Mouse (Mus musculus): ENCODE data around the gene Sec61b.
A peak's percentile ranks its signal among the peaks of the same experiment; 100 is the strongest.

Sec61b gene

GRCm38 (mm10) chr4:47473968-47474729 lies at the start of gene Sec61b, which contains the start of gene Alg2:
Sec61b (plus strand) TSS chr4:47474658.
Alg2 (minus strand) TSS chr4:47474333.
- DNase-seq = peak; percentile 100

DNA sequence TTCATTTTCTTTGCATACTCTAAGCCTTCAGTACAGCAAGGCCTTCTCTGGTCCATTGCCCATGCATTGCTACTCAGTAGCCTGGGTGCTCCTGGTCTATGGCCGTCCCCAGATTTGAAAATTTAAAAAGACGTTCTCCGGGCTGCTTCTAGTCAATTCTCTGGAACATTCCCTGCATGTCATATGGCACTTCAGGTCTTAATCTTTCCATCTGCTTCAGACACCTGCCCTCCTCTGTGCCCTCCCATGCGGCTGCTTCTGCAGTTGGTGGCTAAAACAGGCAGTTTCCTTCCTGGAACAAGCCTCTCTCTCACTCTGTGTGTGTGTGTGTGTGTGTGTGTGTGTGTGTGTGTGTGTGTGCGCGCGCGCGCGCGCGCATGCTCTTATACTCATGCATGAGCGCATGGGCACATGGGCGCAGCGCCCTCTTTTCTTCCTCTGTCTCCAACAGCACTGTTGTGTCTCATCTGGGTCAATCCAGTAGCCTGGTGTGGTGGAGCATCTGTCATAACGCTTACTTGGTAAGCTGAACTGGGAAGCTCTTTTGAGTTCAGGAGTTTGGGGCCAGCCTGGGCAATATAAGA lies 49.1 kb upstream of the Sec61b start:
- no peak for DNase-seq

DNA sequence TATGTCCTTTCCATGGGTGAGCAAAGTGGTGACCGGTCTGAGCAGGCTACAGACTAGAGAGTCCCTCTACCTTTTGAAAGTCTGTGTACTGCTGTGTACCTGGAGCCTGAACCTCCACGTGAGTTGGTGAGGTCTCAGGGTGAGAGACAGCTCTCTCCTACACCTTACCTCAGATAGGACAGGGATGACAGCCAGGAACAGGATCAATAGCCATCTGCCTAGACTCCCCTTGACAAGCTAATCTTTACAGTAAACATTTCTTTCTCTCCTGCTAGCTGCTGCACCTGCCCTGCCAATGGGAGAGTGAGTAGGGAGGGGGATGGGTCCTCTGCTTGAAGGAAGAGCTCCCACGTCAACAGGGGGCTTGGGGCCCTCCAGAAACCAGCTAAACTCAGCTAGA lies 46.9 kb upstream of the Sec61b start:
- no peak for DNase-seq

DNA sequence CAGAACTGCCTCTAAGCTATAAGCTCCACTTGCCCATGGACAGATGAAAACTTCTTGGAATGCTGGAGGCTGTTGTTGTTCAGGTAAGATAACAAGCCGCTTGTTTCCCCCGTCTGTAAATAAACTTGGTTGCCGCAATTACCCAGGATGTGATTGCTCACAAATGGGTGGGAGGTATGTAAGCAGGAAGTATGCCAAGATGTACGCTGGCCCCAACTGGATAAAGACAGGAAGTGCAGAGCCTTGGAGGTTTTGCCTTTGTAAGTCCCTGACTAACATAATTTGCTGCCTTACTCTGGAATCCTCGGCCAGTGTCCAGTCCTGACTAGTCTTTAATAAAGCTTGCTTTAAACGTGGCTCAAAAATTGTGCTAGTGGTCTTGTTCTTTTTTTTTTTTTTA lies 43.9 kb upstream of the Sec61b start:
- no peak for DNase-seq

- no peak for DNase-seq
Measured at GRCm38 (mm10) chr4:47431081-47431480, 43.4 kb upstream of the Sec61b start.

DNA sequence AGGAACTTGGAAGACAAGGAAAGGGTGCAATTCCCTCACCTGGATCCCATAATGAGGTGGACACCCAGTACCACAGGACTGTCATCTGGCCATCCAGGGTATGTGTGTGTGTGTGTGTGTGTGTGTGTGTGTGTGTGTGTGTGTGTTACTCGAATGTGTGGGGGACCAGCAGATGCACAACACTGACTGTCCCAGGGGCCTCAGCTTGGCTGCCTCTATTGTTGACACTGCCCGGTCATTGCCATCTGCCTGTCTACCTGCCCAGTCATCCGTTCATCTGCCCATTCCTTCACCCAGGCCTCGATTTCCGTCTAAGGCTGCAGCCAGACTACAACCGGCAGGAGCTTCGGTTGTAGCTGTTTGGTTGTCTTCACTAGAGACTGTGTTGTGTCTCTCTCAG lies 41.7 kb upstream of the Sec61b start:
- no peak for DNase-seq

- DNase-seq = no peak
Measured at GRCm38 (mm10) chr4:47435131-47435530, 39.3 kb upstream of the Sec61b start.

GRCm38 (mm10) chr4:47435566-47436360 lies 38.7 kb upstream of the Sec61b start:
- no peak for DNase-seq

DNA sequence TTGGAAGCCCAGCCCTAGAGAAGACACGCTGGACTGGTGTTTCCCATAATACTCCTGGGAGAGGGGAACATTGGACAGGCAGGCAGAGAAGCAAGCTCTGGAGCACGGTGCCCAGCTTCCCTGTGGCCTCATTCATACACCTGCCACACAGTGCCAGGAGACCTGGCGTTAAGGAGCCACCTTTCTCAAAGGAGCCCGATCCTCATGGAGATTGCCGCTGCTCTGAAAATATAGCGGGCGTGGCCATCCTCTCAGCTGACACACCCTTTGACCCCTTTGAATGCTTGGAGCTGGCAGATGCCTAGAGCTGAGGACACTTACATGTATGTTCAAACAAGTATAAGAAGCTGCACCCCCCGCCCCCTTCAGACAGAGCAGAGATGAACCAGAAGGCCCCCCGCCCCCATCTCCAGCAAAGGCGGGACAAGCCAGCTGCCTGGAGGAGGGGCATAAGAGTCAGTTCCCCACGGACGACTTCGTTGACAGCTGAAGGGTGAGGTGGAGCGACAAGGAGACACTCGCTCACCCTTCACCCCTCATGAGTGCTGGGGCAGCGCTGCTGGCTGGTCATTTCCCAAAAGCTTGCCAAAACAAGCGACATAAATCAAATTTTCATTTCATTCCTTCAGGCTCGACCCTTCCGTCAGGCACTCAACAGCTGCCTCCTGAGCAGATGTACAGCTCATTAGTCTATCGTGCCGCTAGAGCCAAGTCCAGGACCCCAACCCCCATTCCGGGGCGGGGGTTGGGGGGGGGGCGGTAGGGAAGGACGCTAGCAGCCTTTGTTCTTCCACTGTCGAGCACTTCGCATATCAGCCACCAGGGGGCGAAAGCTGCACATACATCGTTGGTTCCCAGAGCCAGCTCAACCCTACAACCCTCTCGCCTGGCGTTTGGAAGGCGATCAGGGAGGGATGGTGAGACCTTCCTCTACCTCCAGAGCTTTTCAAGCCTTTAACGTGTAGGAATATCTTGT lies 36.8 kb upstream of the Sec61b start:
- DNase-seq = peak; percentile 92

DNA sequence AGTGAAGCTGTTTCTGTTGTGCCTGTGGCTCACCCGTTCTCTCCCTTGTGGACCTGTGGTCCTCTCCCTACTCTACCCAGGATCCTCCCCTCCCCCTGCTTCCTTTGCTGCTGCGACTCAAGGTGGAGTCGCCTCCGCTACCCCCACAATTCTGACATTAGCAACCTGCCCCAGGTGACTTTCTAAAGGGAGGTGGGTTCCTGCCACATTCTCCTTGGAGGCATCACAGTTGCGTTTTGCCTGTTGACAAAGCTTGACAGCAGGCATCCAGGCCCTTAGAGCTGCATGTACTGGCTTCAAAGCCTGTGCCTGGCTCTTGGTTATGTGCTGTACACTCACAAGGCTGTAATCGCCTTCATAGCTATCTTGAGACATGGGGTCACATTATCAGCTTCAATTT lies 35.5 kb upstream of the Sec61b start:
- no peak for DNase-seq

DNA sequence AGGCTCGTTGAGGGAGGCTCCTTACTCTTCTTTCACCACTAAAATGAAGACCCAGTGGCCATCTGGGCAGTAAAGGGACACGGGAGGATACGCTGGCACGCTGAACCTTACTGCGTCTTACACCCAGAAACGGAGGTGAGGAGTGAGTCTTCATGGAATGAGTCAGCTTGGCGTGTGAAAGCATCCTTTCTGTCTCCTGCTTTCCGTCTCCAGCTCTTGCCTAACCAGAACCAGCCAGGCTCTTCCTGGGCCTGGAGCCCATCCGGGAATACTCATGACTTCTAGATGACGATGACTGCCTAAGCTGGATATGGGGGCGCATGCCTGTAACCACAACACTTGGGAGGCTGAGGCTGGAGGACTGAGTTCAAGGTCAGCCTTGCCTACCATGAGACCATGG lies 33.5 kb upstream of the Sec61b start:
- DNase-seq = no peak

- DNase-seq = no peak
Measured at GRCm38 (mm10) chr4:47448526-47448925, 25.9 kb upstream of the Sec61b start.

- no peak for DNase-seq
Measured at GRCm38 (mm10) chr4:47449116-47449515, 25.3 kb upstream of the Sec61b start.

GRCm38 (mm10) chr4:47449586-47450522 lies 24.6 kb upstream of the Sec61b start:
- no peak for DNase-seq

- no peak for DNase-seq
Measured at GRCm38 (mm10) chr4:47467196-47467595, 7.3 kb upstream of the Sec61b start.

GRCm38 (mm10) chr4:47473586-47473967 lies 881 bp upstream of the Sec61b start:
- peak; percentile 16 for DNase-seq

DNA sequence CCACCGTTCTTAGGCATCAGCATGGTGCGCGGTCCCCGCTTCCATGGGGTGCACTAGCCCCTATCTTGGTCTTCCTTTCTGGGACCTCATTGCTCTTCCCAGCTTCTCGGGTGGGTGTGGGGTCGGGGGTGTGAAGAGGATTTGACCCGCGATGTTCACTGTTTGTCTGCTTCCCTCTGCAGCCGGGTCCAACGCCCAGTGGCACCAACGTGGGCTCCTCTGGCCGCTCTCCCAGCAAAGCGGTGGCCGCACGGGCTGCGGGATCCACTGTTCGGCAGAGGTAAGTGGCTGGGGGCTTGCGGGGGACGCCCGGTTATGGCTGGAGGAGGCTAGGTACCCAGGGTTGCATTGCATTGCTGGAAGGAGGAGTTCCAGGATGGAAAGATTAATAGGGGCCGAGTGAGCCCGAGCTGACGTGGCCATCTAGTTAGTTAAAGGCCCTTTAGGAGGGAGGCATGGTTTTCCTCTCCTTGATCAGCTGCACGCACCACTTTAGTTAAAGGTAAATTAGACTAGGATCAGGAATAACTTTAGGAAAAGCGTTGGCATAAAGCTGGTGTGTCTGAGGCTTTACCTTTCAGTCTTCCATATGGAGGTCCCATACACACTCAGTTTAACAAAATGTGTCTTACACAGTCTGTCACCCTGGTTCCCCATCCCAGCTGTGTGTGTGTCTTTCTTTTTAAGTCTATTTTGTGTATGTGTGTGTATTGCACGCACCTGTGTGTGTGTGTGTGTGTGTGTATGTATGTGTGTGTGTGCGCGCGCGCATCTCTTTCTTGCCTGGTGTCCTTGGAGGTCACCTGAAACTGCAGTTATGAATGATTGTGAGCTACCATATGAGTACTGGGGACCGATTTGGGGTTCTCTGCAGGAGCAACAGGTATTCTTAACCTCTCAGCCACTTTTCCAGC lies 529 bp downstream of the Sec61b start:
- DNase-seq = no peak

- no peak for DNase-seq
Measured at GRCm38 (mm10) chr4:47477539-47477938, 3.1 kb downstream of the Sec61b start.

DNA sequence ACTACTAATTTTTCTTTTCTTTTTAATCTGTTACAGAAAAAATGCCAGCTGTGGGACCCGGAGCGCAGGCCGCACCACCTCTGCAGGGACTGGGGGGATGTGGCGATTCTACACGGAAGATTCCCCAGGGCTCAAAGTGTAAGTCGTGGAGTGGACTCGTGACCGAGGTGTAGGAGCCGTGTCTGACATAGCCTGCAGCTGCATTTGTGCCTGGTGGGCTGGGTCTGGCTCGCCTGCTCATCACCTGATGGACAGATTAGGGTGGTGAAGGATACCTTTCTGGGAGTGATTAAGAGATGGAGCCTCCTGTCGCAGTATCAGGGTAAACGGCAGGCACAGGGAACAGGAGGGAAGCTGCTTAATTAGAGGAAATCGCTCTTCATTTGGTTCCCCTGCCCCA lies 5.6 kb downstream of the Sec61b start:
- no peak for DNase-seq

DNA sequence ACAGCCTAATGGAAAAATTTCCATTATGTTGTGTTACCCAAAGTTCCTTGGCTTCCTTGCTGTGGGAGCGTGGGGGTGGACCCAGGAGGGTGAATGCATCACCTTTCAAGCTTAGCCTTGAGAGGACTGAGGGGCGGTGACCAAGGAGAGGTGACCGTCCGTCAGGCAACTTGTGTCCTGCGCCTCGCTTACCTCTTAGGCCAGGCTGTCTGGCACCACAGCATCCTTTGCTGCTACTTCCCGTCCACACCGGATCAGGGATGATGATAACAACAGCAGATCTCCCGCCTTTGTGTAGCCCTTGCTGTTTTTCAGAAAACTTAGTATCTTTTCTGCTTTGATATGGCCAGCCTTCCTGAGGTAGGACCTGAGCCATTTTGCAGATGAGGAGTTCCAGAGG lies 6.1 kb downstream of the Sec61b start:
- DNase-seq = no peak
